Mouse (Mus musculus): ENCODE measurements around the gene Setd3. TPM values are rescaled to one million over a fixed set of nuclear protein-coding genes. Genes with fewer than 3 reads are reported as not detected.

The Setd3 gene
- polyA plus RNA-seq, 1 experiment from 2014 or later = 54.5 TPM

DNA sequence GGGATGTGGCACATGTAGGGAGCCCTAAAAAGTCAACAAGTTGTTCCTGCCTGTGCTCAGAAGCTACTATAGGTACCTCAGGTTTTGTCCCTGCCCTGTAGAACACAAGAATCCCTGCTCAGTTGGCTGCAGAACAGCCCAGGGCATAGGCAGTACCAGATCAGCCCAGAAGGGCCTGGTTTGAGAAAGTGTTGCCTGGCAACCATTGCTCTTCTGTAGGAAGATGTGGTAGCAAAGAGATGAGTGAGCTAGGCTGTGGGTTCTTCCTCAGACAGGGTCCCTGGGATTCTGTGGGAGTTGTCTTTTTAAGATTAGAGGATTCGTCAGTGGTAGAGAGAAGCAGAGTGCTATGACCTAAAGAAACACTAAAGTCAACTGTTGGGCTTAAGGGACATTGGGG, 21.0 kb upstream of the Setd3 start:
- peaks cover 47% of the 10 kb centered on the region for H3K36me3 ChIP-seq (ENCODE audit: control insufficient read depth, insufficient read depth, low read length)
- no peaks in the 10 kb centered on the region for H3K27me3 ChIP-seq (ENCODE audit: control insufficient read depth, insufficient read depth, low read length)
- H3K4me3 ChIP-seq (ENCODE audit: low read depth, low read length) = no peak overlapping the region
- no peak overlapping the region for H3K9ac ChIP-seq (ENCODE audit: low read length)
- 88% methylated on average over 1 of the region's 1 CpGs for WGBS
- ATAC-seq (ENCODE audit: low FRiP score, low TSS enrichment) (no peak), DNase-seq (ENCODE audit: low spot score) (no peak)
- TF ChIP-seq EP300 (optimal IDR thresholded peaks at IDR 0.05) = no peak
- TF ChIP-seq CTCF (IDR thresholded peaks at IDR 0.05; ENCODE audit: low read depth) = no peak
- no peak overlapping the region for H3K27ac ChIP-seq (replicated peaks)
- H3K9me3 ChIP-seq (ENCODE audit: control insufficient read depth, low read length) = no peaks in the 10 kb centered on the region
- no peak overlapping the region for H3K4me2 ChIP-seq (replicated peaks; ENCODE audit: low read depth)
- no peaks in the 10 kb centered on the region for H3K4me1 ChIP-seq (replicated peaks; ENCODE audit: control insufficient read depth, insufficient read depth)

DNA sequence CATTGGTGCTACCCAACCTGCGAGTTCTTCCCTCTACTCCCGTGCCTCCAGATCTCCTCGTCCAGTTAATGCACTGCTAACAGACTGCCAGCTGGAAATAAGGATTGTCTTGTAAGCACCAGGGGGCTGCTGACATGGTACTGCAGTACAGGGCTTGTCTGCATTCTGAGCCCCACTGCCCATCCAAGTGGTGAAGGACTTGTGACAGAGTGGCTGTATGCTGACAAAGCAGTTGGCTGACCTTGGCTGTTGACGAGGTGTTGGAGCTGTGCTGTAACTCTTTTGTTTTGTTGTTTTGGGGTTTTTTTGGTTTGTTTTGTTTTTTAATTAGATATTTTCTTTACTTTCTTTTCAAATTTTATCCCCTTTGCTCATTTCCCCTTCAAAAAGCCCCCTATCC, 19.3 kb upstream of the Setd3 start:
- DNase-seq (ENCODE audit: low spot score) = no peak
- no peaks in the 10 kb centered on the region for H3K27me3 ChIP-seq (ENCODE audit: control insufficient read depth, insufficient read depth, low read length)
- H3K27ac ChIP-seq (replicated peaks) = no peak overlapping the region
- H3K36me3 ChIP-seq (ENCODE audit: control insufficient read depth, insufficient read depth, low read length) = peaks cover 47% of the 10 kb centered on the region
- H3K4me2 ChIP-seq (replicated peaks; ENCODE audit: low read depth) = no peak overlapping the region
- no peak for ATAC-seq (ENCODE audit: low FRiP score, low TSS enrichment)
- H3K9me3 ChIP-seq (ENCODE audit: control insufficient read depth, low read length) = no peaks in the 10 kb centered on the region
- no peaks in the 10 kb centered on the region for H3K4me1 ChIP-seq (replicated peaks; ENCODE audit: control insufficient read depth, insufficient read depth)
- H3K4me3 ChIP-seq (ENCODE audit: low read depth, low read length) = no peak overlapping the region
- H3K9ac ChIP-seq (ENCODE audit: low read length) = no peak overlapping the region
- no peak for TF ChIP-seq EP300 (optimal IDR thresholded peaks at IDR 0.05)
- TF ChIP-seq CTCF (IDR thresholded peaks at IDR 0.05; ENCODE audit: low read depth) = no peak
- WGBS = 82% methylated on average over 4 of the region's 4 CpGs

DNA sequence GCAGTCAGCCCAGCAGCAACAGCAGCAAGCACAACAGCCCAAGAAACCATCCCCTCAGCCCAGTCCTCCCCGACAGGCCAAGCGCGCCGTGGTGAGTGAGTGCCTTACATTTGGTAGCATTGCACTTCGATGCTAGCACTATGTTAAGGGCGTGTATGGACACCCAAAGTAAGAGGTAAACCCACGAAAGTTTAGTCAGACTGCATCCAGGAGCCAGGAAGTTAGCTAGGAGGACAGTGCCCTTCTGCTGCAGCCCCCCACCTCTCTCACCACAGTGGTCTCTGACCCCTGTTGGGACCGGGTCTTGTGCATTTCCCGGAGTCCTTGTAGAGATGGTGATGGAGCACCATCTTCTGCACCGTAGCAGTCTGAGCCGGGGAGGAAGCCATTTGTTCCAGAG, 16.6 kb upstream of the Setd3 start:
- ATAC-seq (ENCODE audit: low FRiP score, low TSS enrichment) = no peak
- TF ChIP-seq CTCF (IDR thresholded peaks at IDR 0.05; ENCODE audit: low read depth) (no peak), EP300 (optimal IDR thresholded peaks at IDR 0.05) (no peak)

DNA sequence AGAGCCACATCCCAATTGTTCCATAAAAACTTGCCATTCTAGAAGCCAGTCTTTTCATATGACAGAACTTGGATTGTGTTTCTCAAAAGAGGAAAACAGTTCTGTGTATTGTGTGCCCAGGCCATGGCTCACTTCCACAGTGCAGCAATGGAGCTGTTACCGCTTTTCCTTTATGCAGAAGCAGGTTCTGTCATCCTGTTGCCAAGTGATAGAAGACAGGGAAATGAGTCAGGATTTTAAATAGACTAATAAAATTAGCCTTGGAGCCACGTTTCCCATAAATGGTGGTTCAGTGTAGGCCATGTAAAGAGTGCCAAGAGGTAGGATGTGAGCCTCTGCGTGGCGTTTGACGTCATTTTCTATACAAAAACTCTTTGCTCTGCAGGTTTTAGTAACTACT, 14.8 kb upstream of the Setd3 start:
- H3K4me3 ChIP-seq (ENCODE audit: low read depth, low read length) = no peak overlapping the region
- no peaks in the 10 kb centered on the region for H3K9me3 ChIP-seq (ENCODE audit: control insufficient read depth, low read length)
- DNase-seq (ENCODE audit: low spot score) = no peak
- peaks cover 37% of the 10 kb centered on the region for H3K36me3 ChIP-seq (ENCODE audit: control insufficient read depth, insufficient read depth, low read length)
- H3K9ac ChIP-seq (ENCODE audit: low read length) = no peak overlapping the region
- no peak for TF ChIP-seq CTCF (IDR thresholded peaks at IDR 0.05; ENCODE audit: low read depth)
- 78% methylated on average over 5 of the region's 5 CpGs for WGBS
- H3K4me1 ChIP-seq (replicated peaks; ENCODE audit: control insufficient read depth, insufficient read depth) = no peaks in the 10 kb centered on the region
- no peaks in the 10 kb centered on the region for H3K27me3 ChIP-seq (ENCODE audit: control insufficient read depth, insufficient read depth, low read length)
- no peak overlapping the region for H3K27ac ChIP-seq (replicated peaks)
- H3K4me2 ChIP-seq (replicated peaks; ENCODE audit: low read depth) = no peak overlapping the region
- ATAC-seq (ENCODE audit: low FRiP score, low TSS enrichment) = peak; percentile 33; the same call in 1 of the 2 replicates

More for the DNA sequence above, 16.6 kb upstream of the Setd3 start:
- Histone ChIP-seq H3K27me3 (ENCODE audit: control insufficient read depth, insufficient read depth, low read length) (no peaks in the 10 kb centered on the region), H3K27ac (replicated peaks) (no peak overlapping the region), H3K4me3 (ENCODE audit: low read depth, low read length) (no peak overlapping the region), H3K4me2 (replicated peaks; ENCODE audit: low read depth) (no peak overlapping the region), H3K4me1 (replicated peaks; ENCODE audit: control insufficient read depth, insufficient read depth) (no peaks in the 10 kb centered on the region), H3K36me3 (ENCODE audit: control insufficient read depth, insufficient read depth, low read length) (peaks cover 45% of the 10 kb centered on the region), H3K9me3 (ENCODE audit: control insufficient read depth, low read length) (no peaks in the 10 kb centered on the region), H3K9ac (ENCODE audit: low read length) (no peak overlapping the region)
- 95% methylated on average over 11 of the region's 11 CpGs for WGBS
- DNase-seq (ENCODE audit: low spot score) = no peak

DNA sequence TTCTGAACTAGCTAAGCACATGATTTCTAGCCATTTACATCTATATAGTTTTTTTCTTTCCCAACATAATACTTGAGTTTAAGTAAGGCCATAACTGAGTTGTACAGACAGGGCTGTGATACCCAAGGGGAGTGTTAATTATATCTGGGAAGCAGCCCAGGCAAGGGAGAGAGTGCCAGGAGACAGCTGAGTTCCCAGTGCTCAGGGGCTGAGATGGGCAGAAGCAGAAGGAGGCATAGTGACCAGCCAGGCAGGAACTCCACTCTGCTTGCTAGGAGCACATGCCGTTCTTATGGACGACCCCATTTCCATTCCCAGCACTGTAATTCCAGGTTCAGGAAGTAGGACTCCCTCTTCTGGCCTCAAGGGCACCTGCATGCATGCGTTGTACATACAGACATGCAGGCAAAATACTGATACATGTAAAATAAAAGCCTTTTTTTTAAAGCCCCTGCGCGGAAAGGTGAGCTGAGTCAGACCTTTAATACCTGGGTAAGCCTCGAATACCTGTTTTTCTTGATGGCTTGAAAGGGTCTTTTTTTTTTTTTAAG, 8.5 kb upstream of the Setd3 start:
- Histone ChIP-seq H3K27ac (replicated peaks) (no peak overlapping the region), H3K4me3 (ENCODE audit: low read depth, low read length) (no peak overlapping the region), H3K36me3 (ENCODE audit: control insufficient read depth, insufficient read depth, low read length) (peaks cover 22% of the 10 kb centered on the region), H3K4me1 (replicated peaks; ENCODE audit: control insufficient read depth, insufficient read depth) (no peaks in the 10 kb centered on the region), H3K9ac (ENCODE audit: low read length) (no peak overlapping the region), H3K27me3 (ENCODE audit: control insufficient read depth, insufficient read depth, low read length) (no peaks in the 10 kb centered on the region), H3K9me3 (ENCODE audit: control insufficient read depth, low read length) (no peaks in the 10 kb centered on the region), H3K4me2 (replicated peaks; ENCODE audit: low read depth) (no peak overlapping the region)
- ATAC-seq (ENCODE audit: low FRiP score, low TSS enrichment) (no peak), DNase-seq (ENCODE audit: low spot score) (no peak)
- WGBS = 93% methylated on average over 6 of the region's 6 CpGs
- TF ChIP-seq EP300 (optimal IDR thresholded peaks at IDR 0.05) (no peak), CTCF (IDR thresholded peaks at IDR 0.05; ENCODE audit: low read depth) (peak; percentile 25; the same call in 1 of the 2 replicates)

DNA sequence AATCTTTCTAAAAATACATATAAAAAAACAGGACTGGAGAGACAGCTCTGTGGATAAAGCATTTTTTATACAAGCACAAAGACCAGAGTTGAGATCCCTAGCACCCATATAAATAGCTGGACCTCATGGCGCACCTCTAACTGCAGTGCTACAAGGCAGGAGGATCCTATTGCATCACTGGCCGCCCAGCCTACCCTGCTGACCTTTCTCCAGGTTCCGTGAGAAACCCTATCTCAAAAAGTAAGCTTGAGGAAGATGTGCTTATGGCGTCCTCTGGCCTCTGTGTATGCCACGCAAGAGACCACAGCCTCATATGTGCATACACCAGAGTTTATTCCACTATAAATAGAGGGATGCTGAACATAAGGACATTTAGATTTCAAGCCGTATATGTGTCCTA, 2.6 kb upstream of the Setd3 start:
- Histone ChIP-seq H3K4me3 (ENCODE audit: low read depth, low read length) (no peak overlapping the region), H3K27me3 (ENCODE audit: control insufficient read depth, insufficient read depth, low read length) (no peaks in the 10 kb centered on the region), H3K9ac (ENCODE audit: low read length) (no peak overlapping the region), H3K9me3 (ENCODE audit: control insufficient read depth, low read length) (no peaks in the 10 kb centered on the region), H3K4me1 (replicated peaks; ENCODE audit: control insufficient read depth, insufficient read depth) (peaks cover 10% of the 10 kb centered on the region), H3K36me3 (ENCODE audit: control insufficient read depth, insufficient read depth, low read length) (peaks cover 1% of the 10 kb centered on the region; the same call in 1 of the 2 replicates), H3K4me2 (replicated peaks; ENCODE audit: low read depth) (no peak overlapping the region), H3K27ac (replicated peaks) (no peak overlapping the region)
- WGBS = 92% methylated on average over 6 of the region's 6 CpGs
- DNase-seq (ENCODE audit: low spot score) (no peak), ATAC-seq (ENCODE audit: low FRiP score, low TSS enrichment) (no peak)
- TF ChIP-seq EP300 (optimal IDR thresholded peaks at IDR 0.05) (no peak), CTCF (IDR thresholded peaks at IDR 0.05; ENCODE audit: low read depth) (no peak)

Measured in stomach, postnatal 0 days (tissue).